Mouse (Mus musculus) ES-Bruce4 (cell line): ENCODE data around the gene Ints1.

Experiments
- CTCF ChIP-seq: IDR thresholded peaks from one replicate; pipeline ENCODE4 v1.8.1; 2011; ENCODE audit warnings: low read depth, low read length
- EP300 ChIP-seq: IDR thresholded peaks from 2 replicates; pipeline ENCODE4 v1.6.1; 2011; ENCODE audit warnings: low read depth, low read length; ENCODE audit not compliant: insufficient read depth

DNA sequence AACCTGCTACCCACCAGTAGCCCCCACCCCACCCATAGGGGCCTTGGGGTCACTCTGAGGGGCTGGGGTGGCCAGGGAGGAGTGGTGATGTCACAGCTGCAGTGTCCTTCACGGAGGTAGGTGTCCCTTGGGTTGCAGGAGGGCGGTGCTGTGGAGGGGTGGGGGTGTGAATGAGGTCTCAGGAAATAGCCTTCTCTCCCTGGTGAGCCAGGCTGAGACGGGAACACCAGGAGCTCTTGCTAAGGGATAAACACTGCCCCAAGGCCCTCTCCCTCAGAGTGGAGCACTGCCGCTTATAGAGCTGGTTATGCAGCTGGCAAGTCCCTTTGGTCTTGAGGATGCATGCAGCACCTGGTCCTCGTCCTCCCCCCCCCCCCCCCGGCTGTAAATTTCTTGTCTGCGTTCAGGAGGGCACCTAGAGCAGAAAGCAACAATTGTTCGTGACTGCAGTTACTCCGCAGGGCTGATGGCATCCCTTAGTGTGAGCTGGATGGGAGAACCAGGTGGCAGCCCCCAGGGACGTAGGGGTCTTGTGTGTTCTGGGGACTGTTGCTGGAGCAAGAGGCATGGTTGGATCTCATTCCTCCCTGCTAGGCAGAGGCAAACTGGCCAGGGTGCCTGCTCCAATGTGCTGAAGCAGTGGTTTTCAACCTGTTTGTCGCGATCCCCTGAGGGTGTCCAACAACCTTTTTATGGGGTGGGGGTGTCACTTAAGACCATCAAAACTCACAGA, 22.9 kb upstream of the Ints1 start:
- TF ChIP-seq CTCF: no peak
- TF ChIP-seq EP300: no peak
